Mouse (Mus musculus): Measurements from ENCODE around the gene Vipas39.

The Vipas39 gene

DNA sequence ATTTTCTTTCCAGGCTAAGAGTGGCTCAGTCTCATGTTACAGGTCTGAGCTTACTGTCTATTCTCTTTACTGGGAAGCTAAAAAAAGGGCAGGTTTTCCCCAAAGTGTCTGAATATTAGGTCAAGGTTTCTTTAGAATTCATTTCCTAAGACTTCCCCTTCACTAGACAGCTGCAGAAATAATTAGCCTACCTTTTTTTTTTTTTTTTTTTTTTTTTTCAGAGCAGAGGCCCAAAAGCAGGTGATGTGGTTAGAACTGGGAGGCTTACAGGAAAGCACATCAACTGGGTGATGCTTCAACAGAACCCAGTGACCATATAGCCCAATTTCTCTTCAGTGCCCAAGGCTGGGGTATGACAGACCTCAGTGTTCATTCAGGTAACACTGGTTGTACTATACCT is 69.7 kb downstream of the Vipas39 start:
- DNase-seq (ENCODE audit: inconsistent ontology term): no peak

DNA sequence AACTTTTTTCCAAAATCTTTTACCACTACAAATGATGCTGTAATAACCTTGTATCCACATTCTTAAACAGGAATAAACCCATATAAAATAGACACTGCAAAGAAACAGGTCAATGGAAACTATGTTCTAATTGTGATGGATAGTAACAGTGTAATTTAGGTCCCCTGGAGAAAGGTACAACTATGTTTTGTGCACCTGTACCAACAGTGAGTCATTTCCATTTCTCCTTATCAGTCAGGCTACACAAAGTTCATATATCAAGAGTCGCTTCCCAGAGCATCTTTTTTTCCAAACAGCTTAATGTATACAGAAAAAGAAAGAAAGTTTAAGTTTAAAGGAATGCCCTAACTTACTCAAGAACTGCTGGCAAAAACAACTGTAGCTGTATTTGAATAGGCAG is 71.0 kb downstream of the Vipas39 start:
- DNase-seq (ENCODE audit: inconsistent ontology term): no peak

DNA sequence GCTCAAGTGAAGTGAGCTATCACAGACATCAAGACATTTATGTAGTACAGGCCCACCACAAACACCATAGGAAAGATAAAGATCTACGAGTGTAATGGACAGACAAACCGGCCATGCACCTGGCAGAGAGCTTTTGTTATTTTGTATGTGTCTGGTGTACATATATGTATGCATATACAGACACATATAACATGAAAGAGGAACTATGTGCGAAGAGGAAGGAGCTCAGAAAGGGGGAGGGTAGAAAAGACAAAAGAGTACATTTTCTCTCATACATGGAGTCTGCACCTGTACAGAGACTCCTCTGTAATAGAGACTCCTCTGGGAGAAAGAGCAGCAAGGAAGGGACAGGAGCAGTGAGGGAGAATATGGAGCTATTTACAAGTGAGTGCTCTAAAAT is 73.0 kb downstream of the Vipas39 start:
- no peak for DNase-seq (ENCODE audit: inconsistent ontology term)
